Mouse (Mus musculus): Measurements from ENCODE around the gene Gm49369. TPM values are rescaled to one million over a fixed set of nuclear protein-coding genes. Genes with fewer than 3 reads are reported as not detected.

Gm49369 gene
- polyA plus RNA-seq, 1 experiment: 1.00 TPM

DNA sequence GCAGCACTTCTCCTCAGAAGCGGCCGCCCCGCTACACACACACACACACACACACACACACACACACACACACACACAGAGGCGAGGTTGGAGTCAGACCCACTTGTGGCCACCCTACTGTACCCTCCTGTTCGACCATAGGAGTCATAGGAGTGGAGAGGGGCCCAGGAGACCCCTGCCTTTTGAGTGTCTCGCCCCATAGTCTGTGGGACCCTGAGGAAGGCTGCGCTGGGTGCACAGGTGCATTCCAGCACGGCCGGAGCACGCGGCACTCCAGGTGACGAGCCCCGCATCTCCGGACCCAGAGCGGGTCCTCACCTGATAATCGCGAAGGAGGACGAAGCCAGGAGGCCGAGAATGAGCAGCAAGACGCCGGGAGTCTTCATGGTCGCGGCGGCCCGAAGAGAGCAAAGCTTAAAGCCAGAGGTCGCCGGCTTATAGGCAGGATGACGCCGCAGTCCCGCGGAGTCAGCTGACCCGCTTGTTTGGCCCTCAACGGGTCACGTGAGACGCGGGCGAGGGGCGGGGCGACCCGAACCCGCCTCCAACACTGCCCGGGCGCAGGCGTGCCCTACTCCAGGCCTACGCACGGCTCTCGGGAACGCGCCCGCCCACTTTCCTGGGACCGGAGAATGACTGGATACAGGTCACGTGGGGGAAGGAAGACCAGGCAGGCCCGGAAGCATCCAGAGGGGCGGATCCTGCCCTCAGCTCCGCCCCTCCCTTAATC is 5.1 kb upstream of the Gm49369 start, which contains the start of gene Ctsd:
Ctsd (minus strand) TSS at position 620 of the 730 bp plus-strand sequence.
- H3K27ac ChIP-seq (ENCODE audit: insufficient read depth, low read length): peak within 1 kb of the TSS; percentile 55
- TF ChIP-seq POLR2A (IDR thresholded peaks at IDR 0.05; ENCODE audit: borderline replicate concordance, insufficient read depth, low read length): peak; percentile 90
- no peak for TF ChIP-seq CTCF (IDR thresholded peaks at IDR 0.05; ENCODE audit: borderline replicate concordance, insufficient read depth, low read depth, low read length)
- peaks cover 14% of the 10 kb centered on the region for H3K4me1 ChIP-seq (ENCODE audit: control insufficient read depth, insufficient read depth, low read length)
- H3K4me3 ChIP-seq (replicated peaks; ENCODE audit: insufficient read depth, low read depth, low read length): peak within 1 kb of the TSS; percentile 93
- 1% methylated on average over 54 of the region's 55 CpGs for WGBS
- no peaks in the 10 kb centered on the region for H3K27me3 ChIP-seq (ENCODE audit: control insufficient read depth, insufficient read depth, low read length)
- peak; percentile 97 to 98 for DNase-seq

DNA sequence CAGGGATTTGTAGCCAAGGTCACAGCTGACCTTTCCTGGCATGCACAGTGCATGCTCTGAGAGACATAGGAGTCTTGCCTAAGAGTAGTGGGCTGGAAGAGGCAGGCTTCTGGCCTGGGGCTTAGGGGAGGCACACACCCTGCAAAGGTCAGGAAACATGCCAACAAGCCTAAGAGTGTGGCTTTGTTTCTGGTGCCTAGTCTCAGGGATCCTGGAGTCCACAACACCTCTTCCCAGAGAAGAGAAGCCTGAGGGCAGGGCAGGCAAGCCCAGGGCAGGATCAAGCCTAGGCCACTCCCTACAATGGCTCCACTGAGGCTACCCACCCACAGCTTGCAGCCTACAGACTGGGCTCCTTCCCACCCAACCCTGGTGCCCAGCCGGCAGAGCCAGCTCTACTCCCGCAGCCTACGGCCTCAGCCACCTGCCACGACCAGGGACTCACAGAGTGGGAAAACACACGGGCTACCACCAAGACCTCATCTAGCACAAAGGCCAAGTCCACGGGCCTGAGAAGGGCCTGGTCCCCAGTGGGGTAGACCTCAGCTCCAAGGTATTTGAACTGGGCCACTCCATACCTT is 4.2 kb upstream of the Gm49369 start:
- Histone ChIP-seq H3K27ac (ENCODE audit: insufficient read depth, low read length) (peak overlapping the region; percentile 55; the same call in 1 of the 2 replicates), H3K4me1 (ENCODE audit: control insufficient read depth, insufficient read depth, low read length) (peaks cover 18% of the 10 kb centered on the region), H3K27me3 (ENCODE audit: control insufficient read depth, insufficient read depth, low read length) (no peaks in the 10 kb centered on the region), H3K4me3 (replicated peaks; ENCODE audit: insufficient read depth, low read depth, low read length) (peak overlapping the region; percentile 93)
- no peak for TF ChIP-seq POLR2A (IDR thresholded peaks at IDR 0.05; ENCODE audit: borderline replicate concordance, insufficient read depth, low read length)
- no peak for TF ChIP-seq CTCF (IDR thresholded peaks at IDR 0.05; ENCODE audit: borderline replicate concordance, insufficient read depth, low read depth, low read length)
- WGBS: 1% methylated on average over 6 of the region's 6 CpGs
- peak in 1 of 2 experiments; percentile 43 for DNase-seq

DNA sequence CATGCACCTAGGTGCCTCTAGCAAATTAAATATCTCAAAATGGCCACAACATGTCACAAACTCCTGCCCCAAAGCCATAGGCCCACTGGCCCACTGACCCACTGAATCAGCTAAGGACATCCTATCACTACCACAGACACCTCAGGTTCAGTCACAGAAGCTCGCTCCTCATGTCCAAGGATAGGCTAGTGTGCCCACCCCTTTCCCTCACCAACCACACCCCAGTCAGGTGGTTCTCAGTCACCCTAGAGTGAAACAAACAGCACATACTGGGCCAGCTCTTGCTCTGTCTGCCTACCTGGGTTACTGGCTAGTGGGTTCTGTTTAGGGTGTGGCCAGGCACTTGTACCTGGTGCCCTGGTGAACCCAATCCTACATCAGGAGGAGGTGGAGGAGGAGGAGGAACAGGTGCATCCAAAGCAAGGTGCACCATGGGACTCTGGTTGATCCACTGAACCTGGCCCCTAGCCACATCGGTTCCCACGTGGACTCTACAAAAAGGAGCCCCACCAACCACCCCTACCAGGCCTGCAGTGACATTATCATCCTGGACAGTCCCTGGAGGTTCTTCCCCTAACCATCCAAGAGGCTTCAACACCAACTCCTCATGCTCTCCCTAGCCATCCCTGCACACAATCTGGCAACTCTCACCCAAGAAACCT is 3.4 kb upstream of the Gm49369 start:
- Histone ChIP-seq H3K4me1 (ENCODE audit: control insufficient read depth, insufficient read depth, low read length) (peaks cover 18% of the 10 kb centered on the region), H3K27ac (ENCODE audit: insufficient read depth, low read length) (no peak overlapping the region), H3K4me3 (replicated peaks; ENCODE audit: insufficient read depth, low read depth, low read length) (peak overlapping the region; percentile 93), H3K27me3 (ENCODE audit: control insufficient read depth, insufficient read depth, low read length) (no peaks in the 10 kb centered on the region)
- no peak for TF ChIP-seq CTCF (IDR thresholded peaks at IDR 0.05; ENCODE audit: borderline replicate concordance, insufficient read depth, low read depth, low read length)
- no peak for TF ChIP-seq POLR2A (IDR thresholded peaks at IDR 0.05; ENCODE audit: borderline replicate concordance, insufficient read depth, low read length)
- 59% methylated on average over 3 of the region's 3 CpGs for WGBS
- DNase-seq: no peak

DNA sequence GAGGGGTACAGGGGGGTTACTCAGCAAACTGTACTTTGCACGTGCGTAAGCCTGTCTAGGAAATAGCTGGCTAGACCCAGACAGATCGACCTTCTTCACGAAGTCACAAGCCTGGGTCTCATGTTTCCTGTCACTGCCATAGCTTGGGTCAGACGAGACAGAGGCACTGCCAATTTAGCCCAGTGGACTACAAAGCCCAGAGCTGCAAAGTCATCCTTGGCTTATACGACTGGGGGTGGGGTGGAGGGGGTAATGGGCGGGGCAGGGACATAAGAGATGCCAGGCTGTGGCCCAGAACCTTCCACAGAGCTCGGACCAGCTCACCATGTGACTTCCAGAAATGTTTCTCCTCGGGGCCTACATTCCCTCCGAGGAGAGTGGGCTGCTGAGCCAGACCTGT is 1.8 kb upstream of the Gm49369 start:
- no peak for TF ChIP-seq CTCF (IDR thresholded peaks at IDR 0.05; ENCODE audit: borderline replicate concordance, insufficient read depth, low read depth, low read length)
- no peak for TF ChIP-seq POLR2A (IDR thresholded peaks at IDR 0.05; ENCODE audit: borderline replicate concordance, insufficient read depth, low read length)
- no peaks in the 10 kb centered on the region for H3K27me3 ChIP-seq (ENCODE audit: control insufficient read depth, insufficient read depth, low read length)
- 79% methylated on average over 10 of the region's 10 CpGs for WGBS
- DNase-seq: no peak
- H3K4me1 ChIP-seq (ENCODE audit: control insufficient read depth, insufficient read depth, low read length): peaks cover 18% of the 10 kb centered on the region
- no peak overlapping the region for H3K4me3 ChIP-seq (replicated peaks; ENCODE audit: insufficient read depth, low read depth, low read length)
- H3K27ac ChIP-seq (ENCODE audit: insufficient read depth, low read length): no peak overlapping the region

DNA sequence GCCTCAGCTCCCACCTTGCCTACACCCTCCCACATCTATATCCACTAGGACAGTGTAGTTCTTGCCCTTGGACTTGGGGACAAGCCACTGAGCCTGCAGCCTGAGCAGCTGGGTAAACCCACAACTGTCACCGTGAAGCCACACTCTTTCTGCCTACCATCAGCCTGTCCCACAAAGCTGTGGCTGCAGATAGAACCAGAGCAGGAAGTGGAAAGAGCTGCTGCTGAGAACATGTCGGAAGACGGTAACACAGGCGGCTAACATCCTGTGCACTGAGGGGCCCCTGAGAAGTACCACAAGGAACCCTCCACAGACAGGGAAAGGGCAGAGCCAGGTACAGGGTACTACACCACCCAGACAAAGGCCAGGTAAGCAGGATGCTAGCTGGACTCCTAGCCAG is 1.3 kb downstream of the Gm49369 start:
- Histone ChIP-seq H3K4me1 (ENCODE audit: control insufficient read depth, insufficient read depth, low read length) (peaks cover 22% of the 10 kb centered on the region), H3K27me3 (ENCODE audit: control insufficient read depth, insufficient read depth, low read length) (no peaks in the 10 kb centered on the region), H3K27ac (ENCODE audit: insufficient read depth, low read length) (no peak overlapping the region), H3K4me3 (replicated peaks; ENCODE audit: insufficient read depth, low read depth, low read length) (no peak overlapping the region)
- DNase-seq: no peak
- TF ChIP-seq CTCF (IDR thresholded peaks at IDR 0.05; ENCODE audit: borderline replicate concordance, insufficient read depth, low read depth, low read length): no peak
- TF ChIP-seq POLR2A (IDR thresholded peaks at IDR 0.05; ENCODE audit: borderline replicate concordance, insufficient read depth, low read length): no peak
- WGBS: 90% methylated on average over 4 of the region's 4 CpGs

DNA sequence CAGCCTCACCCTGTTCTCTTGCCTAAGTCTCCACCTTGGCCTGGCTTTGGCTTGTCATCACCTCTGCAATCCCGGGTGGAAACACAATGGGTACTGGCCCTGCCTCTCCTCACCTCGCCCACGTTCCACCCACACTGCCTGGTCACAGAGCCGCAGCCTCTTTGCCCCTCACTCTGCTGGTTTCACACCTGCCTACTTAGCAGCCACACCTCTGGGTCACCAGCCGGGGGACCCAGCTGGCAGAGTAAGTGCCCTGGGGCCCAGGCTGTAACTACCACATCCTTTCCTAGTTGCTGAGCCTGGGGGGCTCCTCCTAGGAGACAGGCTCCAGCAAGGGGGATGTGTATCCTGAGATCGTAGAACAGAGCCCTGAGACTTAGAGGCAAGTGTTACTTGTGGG is 3.3 kb downstream of the Gm49369 start:
- H3K4me3 ChIP-seq (replicated peaks; ENCODE audit: insufficient read depth, low read depth, low read length): no peak overlapping the region
- no peak for DNase-seq
- TF ChIP-seq CTCF (IDR thresholded peaks at IDR 0.05; ENCODE audit: borderline replicate concordance, insufficient read depth, low read depth, low read length): no peak
- no peak for TF ChIP-seq POLR2A (IDR thresholded peaks at IDR 0.05; ENCODE audit: borderline replicate concordance, insufficient read depth, low read length)
- 94% methylated on average over 6 of the region's 6 CpGs for WGBS
- peaks cover 30% of the 10 kb centered on the region for H3K4me1 ChIP-seq (ENCODE audit: control insufficient read depth, insufficient read depth, low read length)
- no peak overlapping the region for H3K27ac ChIP-seq (ENCODE audit: insufficient read depth, low read length)
- no peaks in the 10 kb centered on the region for H3K27me3 ChIP-seq (ENCODE audit: control insufficient read depth, insufficient read depth, low read length)

DNA sequence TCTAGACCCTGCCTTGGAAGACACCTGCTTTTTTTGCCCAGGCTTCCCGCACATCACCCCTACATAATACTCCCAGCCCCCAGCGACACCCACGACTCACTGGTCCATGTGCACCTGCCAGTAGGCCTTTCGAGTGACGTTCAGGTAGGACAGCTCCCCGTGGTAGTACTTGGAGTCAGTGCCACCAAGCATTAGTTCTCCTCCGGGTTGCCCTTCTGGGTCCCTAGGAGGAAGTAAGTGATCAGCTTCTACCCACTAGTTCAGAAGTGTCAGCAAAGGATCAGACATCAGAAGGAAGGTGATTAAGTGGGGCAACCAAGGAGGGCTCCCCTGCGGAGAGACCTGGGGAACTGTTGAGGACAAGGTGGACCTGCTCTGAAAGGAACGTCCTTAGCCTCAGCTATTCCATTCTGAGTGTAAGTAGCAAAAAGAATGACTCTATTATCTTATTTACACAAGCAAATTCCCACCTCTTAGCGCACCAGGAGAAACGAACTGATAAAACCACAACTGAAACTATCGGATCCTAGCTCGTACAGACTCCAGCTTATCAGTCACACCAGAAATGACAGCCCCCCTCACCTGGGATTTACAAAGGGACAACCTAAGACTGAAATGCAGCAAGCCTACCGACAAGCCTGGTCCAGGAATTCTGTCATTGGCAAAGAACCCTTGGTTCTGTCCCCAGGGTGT is 5.1 kb downstream of the Gm49369 start:
- peaks cover 36% of the 10 kb centered on the region for H3K4me1 ChIP-seq (ENCODE audit: control insufficient read depth, insufficient read depth, low read length)
- WGBS: 93% methylated on average over 14 of the region's 14 CpGs

More for the DNA sequence above, 5.1 kb downstream of the Gm49369 start:
- H3K27ac ChIP-seq (ENCODE audit: insufficient read depth, low read length): no peak overlapping the region; the same call in 1 of the 2 replicates
- DNase-seq: no peak
- H3K27me3 ChIP-seq (ENCODE audit: control insufficient read depth, insufficient read depth, low read length): no peaks in the 10 kb centered on the region
- no peak overlapping the region for H3K4me3 ChIP-seq (replicated peaks; ENCODE audit: insufficient read depth, low read depth, low read length)
- TF ChIP-seq CTCF (IDR thresholded peaks at IDR 0.05; ENCODE audit: borderline replicate concordance, insufficient read depth, low read depth, low read length) (no peak), POLR2A (IDR thresholded peaks at IDR 0.05; ENCODE audit: borderline replicate concordance, insufficient read depth, low read length) (no peak)

Data from cerebellum, adult 2 months (tissue).